Mouse (Mus musculus) hindbrain, embryonic 11.5 days (tissue): ENCODE data around the gene Add2. TPM values are rescaled to one million over a fixed set of nuclear protein-coding genes. Genes with fewer than 3 reads are reported as not detected.
"Not testable (repeated sequence)": the region's sequence is repeated elsewhere in the genome, so short reads cannot be mapped to it uniquely, and the experiment has no call there.

Experiments used
- ATAC-seq: fragments of 200-750 bp; cut with Nextera tagmentation; 2 replicates; pipeline ENCODE4 v1.8.0; 2017; ENCODE audit warnings: mild to moderate bottlenecking, moderate TSS enrichment, moderate library complexity; ENCODE audit not compliant: low FRiP score
- DNase-seq: peaks from one replicate; pipeline ENCODE4 v3.0.0-alpha.2; 2015; ENCODE audit warnings: low spot score
- H3K27ac ChIP-seq: fragments of 300-500 bp; sonication (generic); 2 replicates; pipeline ENCODE4 v1.5.1; 2014; ENCODE audit warnings: mild to moderate bottlenecking, low read depth, low read length
- H3K27me3 ChIP-seq: fragments of 300-500 bp; sonication (generic); 2 replicates; pipeline ENCODE4 v1.6.1; 2014; ENCODE audit warnings: mild to moderate bottlenecking, low read length, moderate library complexity, mixed read lengths; ENCODE audit not compliant: control insufficient read depth, insufficient read depth
- H3K36me3 ChIP-seq: fragments of 300-500 bp; sonication (generic); 2 replicates; pipeline ENCODE4 v1.6.1; 2014; ENCODE audit warnings: mild to moderate bottlenecking, low read length, moderate library complexity, mixed read lengths; ENCODE audit not compliant: control insufficient read depth, insufficient read depth
- H3K4me1 ChIP-seq: fragments of 300-500 bp; sonication (generic); replicated peaks from 2 replicates; pipeline ENCODE4 v1.6.1; 2014; ENCODE audit warnings: low read length, mixed read lengths; ENCODE audit not compliant: control insufficient read depth, insufficient read depth
- H3K4me2 ChIP-seq: fragments of 300-500 bp; sonication (generic); replicated peaks from 2 replicates; pipeline ENCODE4 v1.6.1; 2014; ENCODE audit warnings: mild to moderate bottlenecking, low read depth, low read length
- H3K4me3 ChIP-seq: fragments of 300-500 bp; sonication (generic); 2 replicates; pipeline ENCODE4 v1.5.1; 2014; ENCODE audit warnings: low read depth, low read length
- H3K9ac ChIP-seq: fragments of 300-500 bp; sonication (generic); 2 replicates; pipeline ENCODE4 v1.6.1; 2014; ENCODE audit warnings: low read depth, low read length
- H3K9me3 ChIP-seq: fragments of 300-500 bp; sonication (generic); 2 replicates; pipeline ENCODE4 v1.6.1; 2016; ENCODE audit warnings: low read length; ENCODE audit not compliant: control insufficient read depth
- WGBS: fragments of 180-500 bp; shearing (Covaris S2); extraction: QIAGEN DNeasy Blood & Tissue Kit; methylation state at CpG from one replicate; pipeline ENCODE4 v1.1.7; 2014; 5-methylcytosine and 5-hydroxymethylcytosine counted together
- polyA plus RNA-seq: library from polyadenylated mRNA; unstranded; fragments of >200 nt; fragmentation: Nextera tagmentation; extraction: Ambion mirVana; gene quantifications from 2 replicates; pipeline ENCODE4 v1.2.1, GENCODE M21; 2014

Add2 gene
- polyA plus RNA-seq, 1 experiment from 2014 or later: 68.4 TPM

- not testable (repeated sequence) for H3K27ac ChIP-seq, H3K27me3 ChIP-seq, H3K9ac ChIP-seq, H3K9me3 ChIP-seq, ATAC-seq, H3K4me3 ChIP-seq, DNase-seq, H3K4me1 ChIP-seq, H3K4me2 ChIP-seq, H3K36me3 ChIP-seq
- 65% methylated on average over 5 of the region's 5 CpGs for WGBS
Measured at GRCm38 (mm10) chr6:86014812-86015211, 13.7 kb upstream of the Add2 start.

GRCm38 (mm10) chr6:86015871-86016270 is 12.6 kb upstream of the Add2 start, which contains the start of gene Figla:
Gene Figla (plus strand): TSS chr6:86016171.
- Histone ChIP-seq H3K27ac (no peak within 1 kb of the TSS), H3K4me2 (no peak within 1 kb of the TSS), H3K9me3 (no peaks in the 10 kb centered on the region), H3K36me3 (no peaks in the 10 kb centered on the region), H3K27me3 (no peaks in the 10 kb centered on the region), H3K4me3 (no peak within 1 kb of the TSS), H3K4me1 (no peaks in the 10 kb centered on the region), H3K9ac (no peak within 1 kb of the TSS)
- DNase-seq (no peak), ATAC-seq (no peak)
- WGBS: 84% methylated on average over 9 of the region's 9 CpGs

GRCm38 (mm10) chr6:86016793-86017350 is 11.6 kb upstream of the Add2 start:
- Histone ChIP-seq H3K27me3 (no peaks in the 10 kb centered on the region), H3K27ac (no peak overlapping the region), H3K4me1 (no peaks in the 10 kb centered on the region), H3K4me2 (no peak overlapping the region), H3K36me3 (no peaks in the 10 kb centered on the region), H3K4me3 (no peak overlapping the region), H3K9me3 (no peaks in the 10 kb centered on the region), H3K9ac (no peak overlapping the region)
- ATAC-seq (no peak), DNase-seq (no peak)
- 78% methylated on average over 22 of the region's 23 CpGs for WGBS

DNA sequence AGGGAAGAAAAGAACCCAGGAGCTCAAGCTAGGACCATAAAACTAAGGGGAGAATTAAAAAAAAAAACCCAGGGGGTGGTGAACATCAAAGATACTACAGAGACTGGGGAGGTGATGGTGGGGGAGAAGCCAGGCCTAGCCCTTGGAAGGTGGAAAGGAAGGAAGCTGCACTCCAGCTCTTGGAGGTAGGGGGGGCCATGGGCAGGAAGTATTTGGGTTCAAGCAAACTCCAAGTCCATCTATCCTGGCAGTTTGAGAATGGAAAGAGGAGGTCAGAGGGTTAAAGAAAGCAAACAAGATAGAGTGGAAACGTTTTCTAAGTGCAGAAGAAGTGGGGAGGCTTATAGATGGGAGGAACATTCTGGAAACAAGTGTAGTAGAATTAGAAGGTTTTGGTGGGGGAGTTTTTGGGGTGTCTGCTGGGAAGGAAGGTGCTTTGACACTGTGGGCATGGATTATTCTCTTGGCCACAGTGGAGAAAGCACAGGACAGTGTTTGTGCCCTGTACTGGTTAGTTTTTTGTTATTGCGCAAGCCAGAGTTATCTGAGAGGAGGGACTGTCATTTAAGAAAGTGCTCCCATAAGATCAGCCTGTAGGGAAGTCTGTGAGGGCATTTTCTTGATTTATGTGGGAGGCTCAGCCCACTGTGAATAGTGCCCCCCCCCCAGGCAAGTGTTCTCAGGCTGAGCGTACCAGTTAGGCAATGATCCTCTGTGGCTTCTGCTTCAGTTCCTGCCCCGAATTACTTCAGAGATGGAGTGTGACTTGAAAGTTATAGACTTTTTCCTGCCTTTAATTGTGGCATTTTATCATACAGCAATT is 8.9 kb upstream of the Add2 start:
- Histone ChIP-seq H3K4me3 (no peak overlapping the region), H3K4me1 (no peaks in the 10 kb centered on the region), H3K36me3 (no peaks in the 10 kb centered on the region), H3K27me3 (no peaks in the 10 kb centered on the region), H3K4me2 (no peak overlapping the region), H3K9me3 (no peaks in the 10 kb centered on the region), H3K27ac (no peak overlapping the region), H3K9ac (no peak overlapping the region)
- no peak for ATAC-seq
- no peak for DNase-seq
- WGBS: 71% methylated on average over 4 of the region's 4 CpGs

DNA sequence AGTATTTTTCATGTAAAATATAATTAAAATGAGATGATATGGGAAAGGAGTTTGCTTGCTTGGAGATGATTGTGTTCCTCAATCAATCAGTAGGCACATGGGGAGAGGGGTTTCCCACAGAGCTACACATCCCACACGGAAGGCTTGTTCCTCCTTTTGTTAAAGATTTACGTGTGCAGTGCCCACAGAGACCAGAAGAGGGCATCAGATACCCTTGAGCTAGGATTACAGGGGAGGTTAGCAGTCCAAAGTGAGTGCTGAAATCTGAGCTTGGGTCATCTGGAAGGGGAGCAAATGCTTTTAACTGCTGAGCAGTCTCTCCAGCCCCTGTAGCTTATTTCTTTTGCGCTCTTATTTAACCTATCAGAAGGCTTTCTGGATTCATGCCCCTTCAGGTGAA is 7.5 kb upstream of the Add2 start:
- no peak overlapping the region for H3K9ac ChIP-seq
- no peaks in the 10 kb centered on the region for H3K9me3 ChIP-seq
- WGBS: 19% methylated on average over 3 of the region's 3 CpGs
- H3K27ac ChIP-seq: no peak overlapping the region
- DNase-seq (peak; percentile 74), ATAC-seq (no peak)
- no peak overlapping the region for H3K4me3 ChIP-seq
- no peaks in the 10 kb centered on the region for H3K27me3 ChIP-seq
- no peaks in the 10 kb centered on the region for H3K4me1 ChIP-seq
- no peaks in the 10 kb centered on the region for H3K36me3 ChIP-seq
- no peak overlapping the region for H3K4me2 ChIP-seq

- 83% methylated on average over 8 of the region's 8 CpGs for WGBS
- Histone ChIP-seq H3K27me3 (no peaks in the 10 kb centered on the region), H3K4me3 (no peak overlapping the region), H3K36me3 (no peaks in the 10 kb centered on the region), H3K4me1 (peaks cover 2% of the 10 kb centered on the region; the same call in 1 of the 2 replicates), H3K27ac (no peak overlapping the region), H3K9ac (no peak overlapping the region), H3K4me2 (no peak overlapping the region), H3K9me3 (no peaks in the 10 kb centered on the region)
- ATAC-seq (no peak), DNase-seq (no peak)
Measured at GRCm38 (mm10) chr6:86026632-86027292, 1.7 kb upstream of the Add2 start.

DNA sequence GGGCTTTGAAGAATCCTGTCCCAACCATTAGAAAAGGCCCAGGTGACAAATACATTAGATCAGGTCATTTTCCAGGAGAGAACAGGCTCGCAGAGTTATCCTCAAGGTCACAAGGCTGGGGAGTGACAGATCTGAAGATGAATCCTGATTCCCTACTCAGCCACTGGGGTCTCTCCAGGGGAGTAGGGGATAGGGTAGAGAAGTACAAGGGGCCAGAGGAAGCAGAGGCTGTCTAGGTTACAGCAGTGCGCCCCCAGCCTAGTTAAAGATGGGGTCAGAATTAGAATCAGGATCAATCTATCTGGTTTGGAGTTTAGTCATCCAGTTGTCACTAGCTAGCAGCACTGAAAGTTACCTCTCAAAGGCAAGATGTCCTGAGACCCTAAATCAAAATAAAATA is 331 bp upstream of the Add2 start:
- H3K4me2 ChIP-seq: peak overlapping the region; percentile 61
- H3K9ac ChIP-seq: peak overlapping the region; percentile 89
- no peaks in the 10 kb centered on the region for H3K9me3 ChIP-seq
- ATAC-seq (peak; percentile 60; the same call in 1 of the 2 replicates), DNase-seq (no peak)
- 72% methylated on average over 2 of the region's 2 CpGs for WGBS
- no peaks in the 10 kb centered on the region for H3K27me3 ChIP-seq
- 0 out of 2 replicates have a peak overlapping the region, but pooled peaks have one; percentile 86 for H3K27ac ChIP-seq
- H3K4me1 ChIP-seq: peaks cover 2% of the 10 kb centered on the region; the same call in 1 of the 2 replicates
- H3K36me3 ChIP-seq: no peaks in the 10 kb centered on the region
- H3K4me3 ChIP-seq: peak overlapping the region; percentile 71

GRCm38 (mm10) chr6:86029323-86029713 is 837 bp downstream of the Add2 start:
- Histone ChIP-seq H3K27me3 (no peaks in the 10 kb centered on the region), H3K9ac (peak overlapping the region; percentile 89), H3K36me3 (no peaks in the 10 kb centered on the region), H3K27ac (peak overlapping the region; percentile 86), H3K4me3 (peak overlapping the region; percentile 71), H3K4me2 (peak overlapping the region; percentile 61), H3K4me1 (peaks cover 2% of the 10 kb centered on the region; the same call in 1 of the 2 replicates), H3K9me3 (no peaks in the 10 kb centered on the region)
- ATAC-seq (peak; percentile 21; the same call in 1 of the 2 replicates), DNase-seq (no peak)
- WGBS: 5% methylated on average over 6 of the region's 6 CpGs
